Mouse (Mus musculus): ENCODE results near the gene Gm49387. TPM values are rescaled to one million over a fixed set of nuclear protein-coding genes. Genes with fewer than 3 reads are reported as not detected.

Gm49387 gene
- polyA plus RNA-seq, 1 experiment from 2014 or later = not detected

DNA sequence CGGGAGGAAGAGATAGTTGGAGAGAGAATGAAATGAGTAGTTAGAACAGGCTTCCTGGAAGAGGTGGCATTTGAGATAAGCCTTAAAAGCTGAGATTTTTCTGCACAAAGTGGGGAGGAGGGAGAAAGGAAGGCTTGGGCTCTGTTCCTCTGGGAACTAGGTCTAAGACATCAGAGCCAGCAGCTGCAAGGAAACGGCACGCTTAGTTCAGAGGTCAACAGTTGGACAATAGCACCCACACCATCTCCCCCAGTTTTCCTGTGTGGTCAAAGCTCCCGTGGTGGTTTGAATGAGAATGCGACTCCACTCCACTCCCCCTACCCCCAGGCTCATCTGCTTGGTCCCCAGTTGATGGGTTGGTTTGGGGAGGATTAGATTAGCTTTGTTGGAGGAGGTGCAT, 81.5 kb downstream of the Gm49387 start:
- DNase-seq (ENCODE audit: low spot score) (no peak), ATAC-seq (replicated peaks; ENCODE audit: low FRiP score, low read depth) (no peak)
- Histone ChIP-seq H3K36me3 (ENCODE audit: insufficient read depth, low read length) (no peaks in the 10 kb centered on the region), H3K4me3 (replicated peaks; ENCODE audit: low read depth, low read length) (no peak overlapping the region), H3K9me3 (replicated peaks; ENCODE audit: low read length) (no peaks in the 10 kb centered on the region), H3K27me3 (ENCODE audit: insufficient read depth, low read length) (no peaks in the 10 kb centered on the region), H3K9ac (ENCODE audit: low read depth, low read length) (no peak overlapping the region), H3K4me1 (replicated peaks; ENCODE audit: insufficient read depth, low read length) (peaks cover 12% of the 10 kb centered on the region; the same call in 1 of the 2 replicates), H3K4me2 (ENCODE audit: low read length) (no peak overlapping the region), H3K27ac (no peak overlapping the region)
- WGBS = 37% methylated on average over 5 of the region's 5 CpGs
- no peak for TF ChIP-seq CTCF (IDR thresholded peaks at IDR 0.05; ENCODE audit: low read depth)

GRCm38 (mm10) chr14:31557784-31558183, 82.9 kb downstream of the Gm49387 start:
- peaks cover 12% of the 10 kb centered on the region; the same call in 1 of the 2 replicates for H3K4me1 ChIP-seq (replicated peaks; ENCODE audit: insufficient read depth, low read length)
- H3K9ac ChIP-seq (ENCODE audit: low read depth, low read length) = no peak overlapping the region
- H3K27ac ChIP-seq = no peak overlapping the region
- H3K36me3 ChIP-seq (ENCODE audit: insufficient read depth, low read length) = no peaks in the 10 kb centered on the region
- no peak overlapping the region for H3K4me3 ChIP-seq (replicated peaks; ENCODE audit: low read depth, low read length)
- no peak overlapping the region for H3K4me2 ChIP-seq (ENCODE audit: low read length)
- no peak for TF ChIP-seq CTCF (IDR thresholded peaks at IDR 0.05; ENCODE audit: low read depth)
- peak; percentile 55 for DNase-seq (ENCODE audit: low spot score)
- no peaks in the 10 kb centered on the region for H3K9me3 ChIP-seq (replicated peaks; ENCODE audit: low read length)
- WGBS = 38% methylated on average over 9 of the region's 9 CpGs
- no peaks in the 10 kb centered on the region for H3K27me3 ChIP-seq (ENCODE audit: insufficient read depth, low read length)
- ATAC-seq (replicated peaks; ENCODE audit: low FRiP score, low read depth) = no peak

- DNase-seq (ENCODE audit: low spot score) (peak; percentile 58), ATAC-seq (replicated peaks; ENCODE audit: low FRiP score, low read depth) (no peak)
- WGBS = 46% methylated on average over 8 of the region's 8 CpGs
- peaks cover 12% of the 10 kb centered on the region; the same call in 1 of the 2 replicates for H3K4me1 ChIP-seq (replicated peaks; ENCODE audit: insufficient read depth, low read length)
- no peak overlapping the region for H3K4me2 ChIP-seq (ENCODE audit: low read length)
- H3K27ac ChIP-seq = no peak overlapping the region
- TF ChIP-seq CTCF (IDR thresholded peaks at IDR 0.05; ENCODE audit: low read depth) = no peak
- H3K36me3 ChIP-seq (ENCODE audit: insufficient read depth, low read length) = no peaks in the 10 kb centered on the region
- H3K9ac ChIP-seq (ENCODE audit: low read depth, low read length) = no peak overlapping the region
- no peaks in the 10 kb centered on the region for H3K9me3 ChIP-seq (replicated peaks; ENCODE audit: low read length)
- no peaks in the 10 kb centered on the region for H3K27me3 ChIP-seq (ENCODE audit: insufficient read depth, low read length)
- H3K4me3 ChIP-seq (replicated peaks; ENCODE audit: low read depth, low read length) = no peak overlapping the region
These were observed 83.4 kb downstream of the Gm49387 start for GRCm38 (mm10) chr14:31557273-31557672.

DNA sequence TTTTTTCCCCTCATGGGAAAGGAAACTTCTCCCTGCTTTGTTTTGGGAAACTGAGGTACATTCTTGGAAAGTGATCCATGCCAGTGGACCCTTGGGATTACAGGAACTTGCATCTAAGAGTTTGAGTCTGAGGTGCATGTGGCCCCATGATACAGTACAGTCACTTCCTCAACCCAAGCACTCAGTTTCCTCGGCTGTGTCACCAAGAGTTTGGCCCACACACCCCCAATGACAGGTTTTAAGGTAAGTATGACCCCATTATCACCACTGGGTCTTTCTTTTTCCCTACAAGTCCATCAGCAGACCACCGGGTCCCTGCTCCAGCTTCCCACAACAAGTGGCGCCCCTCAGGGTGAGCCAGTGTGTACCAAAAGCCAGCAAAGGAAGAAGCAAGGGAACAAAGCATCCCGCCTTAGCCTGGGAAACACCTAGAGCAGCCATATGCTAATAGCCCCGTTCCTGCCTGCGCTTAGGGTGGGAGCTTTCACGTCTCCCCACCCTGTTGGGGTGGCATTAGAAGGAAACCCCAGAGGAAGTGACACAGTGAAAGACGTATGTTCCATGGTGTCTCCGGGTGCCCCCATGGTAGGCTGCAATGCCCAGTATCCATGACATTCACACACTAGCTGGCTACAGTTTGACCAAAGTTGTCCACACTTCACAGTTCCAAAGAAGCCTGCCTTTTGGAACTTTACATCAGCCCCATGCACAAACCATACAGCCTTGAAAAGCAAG, 84.0 kb downstream of the Gm49387 start:
- ATAC-seq (replicated peaks; ENCODE audit: low FRiP score, low read depth) (no peak), DNase-seq (ENCODE audit: low spot score) (no peak)
- Histone ChIP-seq H3K4me1 (replicated peaks; ENCODE audit: insufficient read depth, low read length) (peaks cover 12% of the 10 kb centered on the region; the same call in 1 of the 2 replicates), H3K4me2 (ENCODE audit: low read length) (no peak overlapping the region), H3K36me3 (ENCODE audit: insufficient read depth, low read length) (no peaks in the 10 kb centered on the region), H3K9ac (ENCODE audit: low read depth, low read length) (no peak overlapping the region), H3K27me3 (ENCODE audit: insufficient read depth, low read length) (no peaks in the 10 kb centered on the region), H3K27ac (no peak overlapping the region), H3K9me3 (replicated peaks; ENCODE audit: low read length) (no peaks in the 10 kb centered on the region), H3K4me3 (replicated peaks; ENCODE audit: low read depth, low read length) (no peak overlapping the region)
- no peak for TF ChIP-seq CTCF (IDR thresholded peaks at IDR 0.05; ENCODE audit: low read depth)
- 82% methylated on average over 9 of the region's 9 CpGs for WGBS

DNA sequence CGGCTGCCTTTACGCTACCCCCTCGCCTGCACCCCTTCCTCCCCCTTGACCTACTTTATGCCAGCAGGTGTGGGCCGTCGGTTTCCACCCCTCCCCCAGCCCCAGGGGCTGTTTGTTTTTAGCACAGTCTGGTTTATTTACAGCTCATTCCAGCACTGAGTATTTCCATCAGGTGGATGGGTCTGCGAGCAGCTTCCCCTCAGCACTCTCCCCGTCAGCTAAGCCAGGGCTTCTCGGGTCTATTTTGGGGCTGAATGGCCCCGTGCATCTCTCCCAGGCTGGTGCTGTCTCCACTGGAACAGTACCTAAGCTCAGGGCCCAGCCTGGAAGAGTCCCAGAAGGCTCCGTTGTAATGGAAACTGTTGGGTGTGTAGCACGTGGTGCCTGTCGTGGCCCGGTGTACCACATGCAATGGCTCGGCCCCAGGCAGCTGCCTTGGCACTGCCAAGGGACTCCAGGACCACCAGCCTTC, 84.7 kb downstream of the Gm49387 start:
- Histone ChIP-seq H3K27ac (no peak overlapping the region), H3K9ac (ENCODE audit: low read depth, low read length) (no peak overlapping the region)
- TF ChIP-seq CTCF (IDR thresholded peaks at IDR 0.05; ENCODE audit: low read depth) = no peak

GRCm38 (mm10) chr14:31555021-31555420, 85.7 kb downstream of the Gm49387 start:
- no peak for TF ChIP-seq CTCF (IDR thresholded peaks at IDR 0.05; ENCODE audit: low read depth)
- ATAC-seq (replicated peaks; ENCODE audit: low FRiP score, low read depth) (no peak), DNase-seq (ENCODE audit: low spot score) (no peak)
- Histone ChIP-seq H3K4me2 (ENCODE audit: low read length) (no peak overlapping the region), H3K27ac (no peak overlapping the region), H3K36me3 (ENCODE audit: insufficient read depth, low read length) (no peaks in the 10 kb centered on the region), H3K4me3 (replicated peaks; ENCODE audit: low read depth, low read length) (no peak overlapping the region), H3K9me3 (replicated peaks; ENCODE audit: low read length) (no peaks in the 10 kb centered on the region), H3K27me3 (ENCODE audit: insufficient read depth, low read length) (no peaks in the 10 kb centered on the region), H3K4me1 (replicated peaks; ENCODE audit: insufficient read depth, low read length) (0 out of 2 replicates have a peak, but pooled peaks cover 5% of the 10 kb centered on the region), H3K9ac (ENCODE audit: low read depth, low read length) (no peak overlapping the region)
- WGBS = 92% methylated on average over 7 of the region's 7 CpGs

More for the DNA sequence above, 84.7 kb downstream of the Gm49387 start:
- no peak overlapping the region for H3K4me3 ChIP-seq (replicated peaks; ENCODE audit: low read depth, low read length)
- WGBS = 33% methylated on average over 14 of the region's 14 CpGs
- H3K4me1 ChIP-seq (replicated peaks; ENCODE audit: insufficient read depth, low read length) = peaks cover 12% of the 10 kb centered on the region; the same call in 1 of the 2 replicates
- ATAC-seq (replicated peaks; ENCODE audit: low FRiP score, low read depth) = no peak
- H3K36me3 ChIP-seq (ENCODE audit: insufficient read depth, low read length) = no peaks in the 10 kb centered on the region
- H3K27me3 ChIP-seq (ENCODE audit: insufficient read depth, low read length) = no peaks in the 10 kb centered on the region
- no peak for DNase-seq (ENCODE audit: low spot score)
- no peaks in the 10 kb centered on the region for H3K9me3 ChIP-seq (replicated peaks; ENCODE audit: low read length)
- H3K4me2 ChIP-seq (ENCODE audit: low read length) = no peak overlapping the region

Measured in kidney, postnatal 0 days (tissue).